Mouse (Mus musculus): ENCODE results near the gene Trak1.

Gene Trak1

DNA sequence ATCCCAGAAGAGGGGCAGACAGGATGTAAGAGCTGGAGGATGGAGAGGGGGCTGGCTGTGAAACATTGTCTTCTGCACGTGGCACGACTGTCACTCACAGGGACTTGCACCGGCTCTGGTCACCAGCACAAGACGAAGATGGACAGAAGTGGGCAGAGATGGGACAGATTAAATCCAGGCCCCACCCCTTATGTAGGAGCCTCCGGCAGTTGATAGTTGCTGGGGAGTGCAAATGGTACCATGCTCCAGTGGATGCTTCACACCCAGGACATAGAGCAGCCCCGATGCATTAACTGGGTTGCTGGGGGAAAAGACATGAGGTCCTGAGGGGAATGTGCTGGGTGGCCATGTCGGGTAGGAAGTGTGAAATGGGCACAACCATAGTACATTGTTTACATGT, 2.1 kb upstream of the Trak1 start:
- no peak for DNase-seq (ENCODE audit: low read depth, low spot score)

DNA sequence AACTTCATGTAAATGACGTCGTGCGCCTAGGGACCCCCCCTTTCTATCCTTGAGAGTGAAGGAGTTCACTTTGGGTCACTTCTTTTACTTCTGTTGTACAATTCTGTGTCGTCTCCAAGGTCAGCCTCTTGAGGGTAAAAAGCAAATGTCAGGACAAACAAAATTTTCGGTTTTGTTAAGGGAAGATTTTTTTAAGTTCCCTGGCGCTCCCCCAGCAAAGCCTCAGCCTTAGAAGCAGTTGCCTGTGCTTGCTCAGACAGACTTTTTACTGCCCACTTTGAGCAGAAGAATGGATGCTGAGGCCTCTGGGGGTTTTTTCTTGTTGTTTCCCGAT, 730 bp downstream of the Trak1 start:
- DNase-seq (ENCODE audit: low read depth, low spot score) = no peak

DNA sequence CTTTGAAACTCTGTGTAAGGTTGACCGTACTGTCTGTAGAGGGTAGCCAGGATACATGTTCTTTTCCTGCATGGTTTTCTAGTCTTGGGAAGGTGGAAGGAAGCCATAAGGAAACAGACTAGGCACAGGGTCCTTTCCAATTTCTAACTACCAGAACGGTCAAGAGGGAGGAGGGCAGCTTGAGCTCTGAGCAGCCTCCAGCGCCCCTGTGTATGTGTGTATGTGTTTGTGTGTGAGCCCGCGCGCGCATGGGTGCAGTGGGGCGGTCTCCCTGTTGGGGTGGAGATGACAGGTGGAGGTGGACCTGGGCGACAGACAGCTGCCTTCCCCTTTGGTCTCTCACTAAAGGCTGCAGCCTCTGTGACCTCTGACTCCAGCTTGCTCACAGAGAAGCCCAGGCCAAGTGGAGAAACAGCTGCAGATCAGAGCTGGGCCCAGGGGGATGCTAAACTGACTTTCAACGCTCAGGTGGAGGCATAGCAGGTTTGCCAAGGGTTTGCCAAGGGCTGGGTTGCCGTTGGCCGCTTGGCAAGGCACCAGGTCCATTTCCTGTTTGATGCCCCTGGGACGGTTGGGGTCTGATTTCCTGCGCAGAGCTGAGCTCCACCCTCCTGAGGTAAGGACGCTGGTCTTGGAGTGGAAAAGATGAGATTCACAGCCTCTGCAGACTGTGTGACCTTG, 1.2 kb downstream of the Trak1 start:
- DNase-seq (ENCODE audit: low read depth, low spot score) = no peak

DNA sequence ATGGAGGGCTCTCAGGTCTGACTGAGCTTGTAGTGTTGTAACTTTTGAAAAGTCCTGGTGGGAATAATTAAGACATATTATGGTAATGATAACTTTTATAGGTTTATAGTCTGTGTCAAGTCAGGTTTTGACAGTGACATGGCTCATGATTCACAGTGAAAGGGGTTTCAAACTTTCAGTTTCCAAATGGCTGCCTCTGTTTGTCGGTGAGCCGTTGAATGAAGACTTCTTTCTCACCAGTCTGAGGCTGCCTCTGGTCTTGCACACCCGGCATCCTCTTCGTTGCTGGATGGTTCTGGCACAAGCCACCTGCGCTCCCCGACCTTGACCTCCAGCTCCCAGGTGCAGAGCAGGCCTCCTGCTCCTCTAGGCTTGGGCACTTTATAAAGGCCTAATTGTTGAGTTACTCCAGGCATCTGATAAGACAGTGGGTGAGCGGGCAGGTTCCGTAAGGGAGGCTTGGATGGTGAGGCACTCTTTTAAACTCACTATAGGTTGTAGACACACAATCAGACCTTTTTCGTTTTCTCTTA, 2.0 kb downstream of the Trak1 start:
- no peak for DNase-seq (ENCODE audit: low read depth, low spot score)

DNA sequence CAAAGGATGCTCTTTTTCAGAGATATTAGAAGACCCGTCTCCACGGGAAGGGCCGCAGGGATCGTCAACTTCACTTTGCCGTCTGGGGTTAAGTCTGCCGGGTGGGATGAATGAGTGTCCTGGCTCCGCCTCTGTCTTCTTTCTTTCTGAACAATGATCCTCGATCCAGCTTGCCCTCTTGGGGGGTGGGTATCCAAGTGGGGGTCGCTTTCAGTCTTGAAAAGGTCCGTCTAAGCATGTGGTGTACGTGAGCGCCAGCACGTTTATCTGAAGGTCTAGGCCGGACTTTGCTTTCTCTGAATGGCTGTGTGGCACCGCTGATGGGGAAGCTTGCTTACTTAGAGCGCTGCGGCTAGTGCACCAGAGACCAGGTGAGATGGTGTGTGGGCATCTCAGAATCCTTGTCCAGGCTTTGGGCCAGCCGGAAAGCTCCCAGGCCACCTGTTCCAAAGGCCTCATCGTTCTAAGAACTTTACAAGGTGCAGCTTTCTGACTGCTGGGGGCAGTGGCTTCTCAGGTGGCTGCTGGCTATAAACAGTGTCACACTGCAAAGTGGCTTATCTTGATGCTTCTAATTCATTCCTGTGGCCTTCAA, 2.8 kb downstream of the Trak1 start:
- no peak for DNase-seq (ENCODE audit: low read depth, low spot score)

DNA sequence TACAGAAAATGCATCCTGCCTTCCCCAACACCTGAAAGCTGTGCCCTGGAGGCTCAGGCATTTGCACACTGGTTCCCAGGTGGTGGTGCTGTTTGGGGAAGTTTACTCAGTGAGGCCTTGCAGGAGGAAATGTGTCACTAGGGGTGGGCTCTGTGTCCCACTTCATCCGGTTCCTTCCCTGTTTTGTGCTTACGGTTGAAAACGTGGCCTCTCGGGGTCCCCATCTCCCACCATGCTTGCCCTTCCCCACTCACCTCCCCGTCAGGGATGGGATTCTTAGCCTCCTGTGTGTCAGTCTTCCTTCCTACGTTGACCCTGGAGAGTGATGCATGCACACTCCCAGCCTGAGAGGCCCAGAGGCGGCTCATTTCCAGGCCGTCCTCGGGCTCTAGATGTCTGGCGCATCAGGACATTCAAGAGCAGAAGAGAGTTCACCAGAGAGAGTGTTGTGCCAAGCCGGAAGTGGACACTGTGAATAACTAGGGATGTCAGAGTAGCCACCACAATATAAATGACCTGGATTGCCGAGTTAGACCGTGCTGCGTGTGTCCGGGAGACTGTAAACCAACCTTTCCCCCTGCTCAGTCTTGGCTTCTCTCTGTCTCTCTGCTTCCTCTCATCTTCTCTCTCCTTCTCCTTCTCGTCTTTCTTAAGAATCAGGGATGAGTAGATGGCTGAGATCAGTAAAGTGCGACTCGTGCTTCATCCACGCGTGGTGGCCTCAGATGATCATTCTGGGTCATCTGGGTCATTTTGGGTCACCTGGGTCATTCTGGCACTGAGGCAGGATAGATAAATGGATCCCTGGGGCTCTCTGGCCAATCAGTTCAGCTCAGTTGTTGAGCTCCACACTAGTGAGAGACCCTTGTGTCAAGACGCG, 4.0 kb downstream of the Trak1 start:
- no peak for DNase-seq (ENCODE audit: low read depth, low spot score)

DNA sequence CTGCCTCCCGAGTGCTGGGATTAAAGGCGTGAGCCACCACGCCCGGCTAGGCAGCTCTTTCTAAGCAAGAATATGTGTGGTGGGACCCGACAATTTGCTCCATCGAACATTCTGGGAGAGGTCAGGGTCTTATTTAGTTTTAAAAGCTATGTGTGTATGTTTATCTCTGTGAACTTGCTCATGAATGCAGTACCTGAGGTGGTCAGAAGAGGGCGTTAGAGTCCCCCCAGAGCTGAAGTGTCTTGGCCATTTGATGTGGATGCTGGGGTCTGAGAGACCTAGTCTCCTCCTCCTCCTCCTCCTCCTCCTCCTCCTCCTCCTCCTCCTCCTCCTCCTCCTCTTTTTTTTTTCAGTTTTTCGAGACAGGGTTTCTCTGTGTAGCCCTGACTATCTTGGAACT, 5.2 kb downstream of the Trak1 start:
- no peak for DNase-seq (ENCODE audit: low read depth, low spot score)

DNA sequence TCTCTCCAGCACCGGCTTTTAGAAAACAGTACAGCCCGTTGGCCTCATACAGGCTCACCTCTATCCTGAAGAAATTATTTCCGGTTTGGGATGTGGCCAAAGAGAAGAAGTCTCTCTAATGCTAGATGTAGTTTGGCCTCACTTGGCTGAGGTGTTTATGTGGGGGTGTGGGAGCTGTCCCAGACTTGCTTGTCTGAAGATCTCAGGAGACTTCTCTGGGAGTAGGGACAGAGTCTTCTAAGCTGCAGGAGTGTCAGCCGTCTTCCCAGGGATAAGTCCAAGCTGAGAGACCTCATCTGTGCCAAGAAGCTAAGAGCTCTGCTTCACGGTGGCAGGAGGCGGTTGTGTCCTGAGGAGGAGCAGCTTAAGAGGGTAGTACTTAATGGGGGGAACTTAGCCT, 5.8 kb downstream of the Trak1 start:
- no peak for DNase-seq (ENCODE audit: low read depth, low spot score)

DNA sequence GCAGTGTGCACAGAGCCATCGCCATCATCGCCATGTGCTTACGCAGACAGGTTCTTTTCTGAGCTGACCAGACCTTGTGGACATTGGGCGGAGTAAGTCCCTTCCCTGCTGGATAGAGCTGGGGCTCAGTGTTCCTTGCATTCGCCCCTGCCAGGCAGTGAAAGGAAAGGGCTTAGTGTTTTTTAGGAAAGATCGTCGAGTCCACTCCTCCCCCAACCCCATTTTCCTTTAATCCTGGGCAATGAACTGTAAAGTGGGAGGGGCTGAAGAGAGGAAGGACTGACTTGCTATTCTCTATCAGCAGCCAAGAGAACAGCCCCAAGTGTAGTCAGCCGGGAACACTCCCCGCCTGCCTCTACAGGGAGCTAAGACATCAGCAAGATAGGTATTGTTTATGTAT, 6.4 kb downstream of the Trak1 start:
- DNase-seq (ENCODE audit: low read depth, low spot score) = no peak

DNA sequence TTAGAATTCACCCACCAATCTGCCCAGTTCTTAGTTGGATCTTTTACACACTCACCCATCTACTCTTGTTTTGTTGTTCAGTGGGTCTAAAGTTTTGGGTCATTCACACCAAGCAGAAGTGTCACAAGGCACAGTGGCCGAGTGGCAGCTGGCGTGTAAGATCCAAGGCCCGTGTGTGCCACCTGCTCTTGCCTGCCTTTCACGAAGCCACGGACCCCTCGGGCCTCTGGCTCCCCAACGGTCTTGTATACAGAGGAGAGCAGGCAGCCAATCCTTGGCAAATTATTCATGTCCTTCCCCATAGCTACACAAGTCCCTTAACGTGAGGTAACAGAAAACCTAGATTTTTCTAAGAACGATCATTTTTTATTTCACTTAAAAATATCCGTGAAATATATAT, 7.2 kb downstream of the Trak1 start:
- DNase-seq (ENCODE audit: low read depth, low spot score) = no peak

DNA sequence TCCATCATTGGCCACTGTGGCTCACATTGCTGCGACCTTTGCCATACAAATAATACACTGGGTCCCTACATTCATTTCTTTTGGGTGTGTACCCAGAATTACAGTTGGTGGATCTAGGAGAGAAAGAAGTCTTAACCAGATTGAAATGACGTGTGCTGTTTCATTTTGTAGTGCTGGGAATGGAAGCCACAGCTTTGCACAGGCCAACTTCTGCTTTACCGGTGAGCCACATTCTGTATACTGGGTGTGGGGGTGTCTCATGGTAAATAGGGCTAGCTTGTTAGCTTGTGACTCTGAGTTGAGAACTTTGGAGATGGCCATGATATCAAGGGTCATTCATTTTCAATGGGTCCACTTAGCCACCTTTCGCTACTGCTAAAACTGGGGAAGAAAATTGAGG, 8.2 kb downstream of the Trak1 start:
- no peak for DNase-seq (ENCODE audit: low read depth, low spot score)

DNA sequence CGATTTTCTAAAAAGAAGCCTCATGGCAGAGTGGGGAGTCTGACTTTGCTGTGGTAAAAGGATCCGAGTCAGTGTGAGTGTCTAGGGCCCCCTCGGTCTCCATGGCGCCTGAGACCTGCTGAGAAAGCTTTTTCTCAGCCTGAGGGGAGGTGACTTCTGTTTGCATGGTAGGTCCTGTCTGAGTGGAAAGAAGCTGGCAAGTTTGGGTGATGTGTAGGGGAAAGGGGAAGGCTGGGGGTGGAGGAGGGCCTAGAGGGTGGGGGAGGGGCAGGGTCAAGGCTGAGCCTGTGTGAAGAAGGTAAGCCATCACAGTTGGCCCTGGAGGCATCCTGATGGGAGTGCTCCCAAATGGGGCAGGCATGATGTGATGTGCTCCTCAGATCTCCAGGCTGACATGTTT, 12.0 kb downstream of the Trak1 start:
- no peak for DNase-seq (ENCODE audit: low read depth, low spot score)

DNA sequence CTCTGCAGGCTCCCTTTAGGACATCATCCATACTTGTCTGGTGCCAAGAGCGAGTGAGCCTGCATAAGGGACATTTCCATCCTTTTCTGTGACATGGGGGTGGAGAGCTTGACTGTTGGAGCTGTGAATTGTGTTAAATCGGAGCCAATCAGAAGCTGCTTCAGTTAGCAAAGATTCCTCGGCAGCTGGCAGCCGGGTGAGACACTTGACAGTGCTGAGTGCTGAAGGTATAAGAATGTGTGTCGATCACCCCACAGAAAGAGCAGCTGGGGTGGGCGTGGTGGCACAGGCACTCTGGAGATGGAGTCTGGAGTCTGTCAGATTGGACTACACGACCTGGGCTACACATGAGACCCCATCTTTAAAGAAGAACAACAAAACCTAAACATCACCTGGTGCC, 13.2 kb downstream of the Trak1 start:
- DNase-seq (ENCODE audit: low read depth, low spot score) = no peak

DNA sequence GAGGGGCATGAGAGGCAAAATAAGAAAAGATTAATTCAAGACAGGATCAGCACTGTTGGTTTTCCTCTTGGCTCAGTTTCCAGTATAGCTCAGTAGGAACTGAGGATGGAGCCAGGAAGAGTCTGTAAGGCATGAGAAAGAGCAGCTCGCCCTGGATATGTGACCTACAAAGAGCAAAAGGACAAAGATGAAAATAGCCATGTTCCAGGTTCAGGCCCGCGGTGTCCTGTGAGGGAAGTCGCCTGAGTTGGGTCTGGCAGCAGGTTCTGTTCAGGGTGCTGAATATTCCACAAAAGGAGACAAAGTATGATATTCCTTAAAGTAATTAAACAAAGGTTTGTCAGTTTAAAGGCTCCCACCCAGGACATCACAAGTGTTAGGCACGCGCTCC, 14.5 kb downstream of the Trak1 start:
- DNase-seq (ENCODE audit: low read depth, low spot score) = no peak

DNA sequence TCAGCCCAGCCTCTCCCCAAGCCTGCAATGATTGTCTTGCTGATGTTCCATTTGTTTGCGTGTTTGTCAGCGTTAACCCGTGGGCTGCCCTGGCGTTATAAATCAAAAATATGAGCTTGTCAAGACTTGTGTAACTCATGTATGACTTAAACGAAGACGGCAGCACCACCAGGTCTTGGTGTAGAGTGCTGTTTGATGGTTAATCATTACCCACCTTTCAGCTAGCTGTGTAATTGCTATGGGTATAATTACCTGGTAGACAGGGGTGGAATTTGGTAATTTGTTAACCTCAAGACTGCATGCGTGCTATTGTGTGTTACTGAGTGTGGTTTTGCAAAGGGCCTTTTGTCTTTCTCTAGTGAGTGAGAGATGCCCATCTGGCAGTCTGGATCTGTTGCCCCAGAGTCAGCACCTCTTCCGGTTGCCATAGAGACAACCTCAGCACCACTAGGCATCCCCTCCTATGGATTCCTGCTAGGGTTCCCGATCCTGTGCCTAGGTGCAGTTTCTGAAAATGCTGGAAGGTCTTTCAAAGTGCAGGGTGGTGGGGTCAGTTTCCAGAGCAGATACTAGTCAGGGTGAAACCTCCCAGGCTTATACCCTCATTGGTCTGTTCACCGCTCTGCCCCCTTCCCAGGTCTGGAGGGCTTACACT, 15.1 kb downstream of the Trak1 start:
- peak; percentile 76 for DNase-seq (ENCODE audit: low read depth, low spot score)

DNA sequence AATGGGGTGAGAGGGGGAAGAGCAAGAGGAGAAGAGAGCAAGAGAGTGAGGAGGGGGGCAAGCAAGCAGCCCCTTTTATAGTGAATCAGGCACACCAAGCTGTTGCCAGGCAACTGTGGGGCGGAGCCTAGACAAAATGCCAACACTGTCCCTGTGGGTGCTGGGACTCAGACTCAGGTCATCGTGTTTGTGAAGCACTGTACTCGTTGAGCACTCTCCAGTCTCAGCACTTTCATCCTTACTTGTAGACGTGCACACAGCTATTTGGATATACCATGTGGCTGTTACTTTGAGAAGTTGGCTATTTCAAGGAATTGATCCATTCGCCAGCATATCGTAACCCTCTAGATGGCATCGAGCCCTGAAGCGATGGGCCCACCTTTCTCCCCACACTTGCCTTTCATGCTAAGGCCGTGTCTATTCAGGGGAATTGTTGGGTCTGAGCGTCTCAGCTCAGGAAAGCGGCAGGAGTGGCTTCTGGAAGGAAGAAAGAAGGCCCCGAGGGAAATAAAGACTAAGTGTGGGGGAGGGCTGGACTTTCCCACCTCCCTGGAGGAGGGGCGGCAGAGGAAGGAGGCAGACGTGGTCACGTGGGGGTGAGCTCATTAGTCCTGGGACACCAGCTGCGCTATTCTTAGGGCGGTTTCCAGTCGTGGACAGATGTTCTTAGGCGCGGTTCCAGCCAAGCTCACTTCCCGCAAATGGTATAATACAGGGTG, 16.5 kb downstream of the Trak1 start:
- peak; percentile 85 for DNase-seq (ENCODE audit: low read depth, low spot score)

DNA sequence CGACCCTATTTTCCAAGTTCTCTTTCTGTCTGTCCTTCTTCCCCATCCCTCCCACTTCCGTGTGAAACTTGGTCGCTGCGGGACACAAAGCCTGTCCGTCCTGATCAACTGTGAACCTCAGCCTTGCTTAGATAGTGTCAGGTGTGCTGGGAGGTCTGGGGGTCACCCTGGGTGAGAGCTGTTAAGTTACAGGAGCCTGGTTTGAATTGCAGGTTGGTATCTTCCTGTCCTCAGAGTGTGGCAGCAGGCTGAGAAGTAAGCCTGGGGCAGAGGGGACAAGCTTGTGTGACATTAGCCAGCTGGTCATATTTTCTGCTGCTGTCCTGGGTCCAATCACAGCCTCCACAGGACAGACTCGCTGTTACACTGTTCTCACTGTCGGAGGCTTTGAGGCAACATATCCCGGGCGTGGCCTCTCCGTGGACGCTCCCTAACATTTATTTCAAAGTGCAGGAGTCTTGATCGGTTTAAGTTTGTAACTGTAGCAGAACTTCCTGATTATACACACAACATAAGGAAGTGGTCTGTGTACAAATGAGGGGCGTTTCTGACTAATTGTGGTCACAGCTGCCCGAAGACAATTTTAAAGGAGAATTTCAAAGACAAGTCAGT, 17.3 kb downstream of the Trak1 start:
- DNase-seq (ENCODE audit: low read depth, low spot score) = peak; percentile 53

DNA sequence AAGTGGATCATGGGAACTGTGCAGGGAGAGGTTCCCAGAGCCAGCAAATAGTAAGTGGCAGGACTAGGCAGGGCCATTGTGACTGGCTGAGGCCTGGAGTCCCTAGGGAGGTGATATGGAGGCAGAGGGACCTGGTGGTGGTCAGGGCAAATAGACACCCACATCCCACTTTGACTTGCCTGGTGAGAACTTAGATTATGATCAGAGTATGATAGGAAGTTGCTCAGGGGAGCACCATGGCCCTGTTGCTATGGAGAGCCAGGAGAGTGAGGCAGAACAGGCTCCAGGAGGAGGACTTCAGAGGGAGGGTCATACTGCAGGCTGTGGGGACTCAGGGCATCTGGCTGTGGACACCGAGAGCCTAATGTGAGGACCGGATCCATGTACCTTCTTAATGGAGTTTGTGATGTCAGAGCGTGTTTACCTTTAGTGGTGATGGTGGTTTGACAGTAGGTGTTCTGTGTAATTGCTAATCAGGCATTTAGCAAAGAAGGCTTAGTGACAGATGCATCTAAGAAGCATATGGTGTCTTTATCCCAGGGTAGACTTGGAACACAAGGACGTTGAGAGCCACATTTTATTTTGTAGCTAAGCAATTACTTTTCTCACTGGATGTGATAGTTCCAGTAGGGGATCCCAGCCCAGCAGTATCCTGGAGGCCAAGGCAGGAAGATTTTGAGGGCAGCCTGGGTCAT, 18.7 kb downstream of the Trak1 start:
- no peak for DNase-seq (ENCODE audit: low read depth, low spot score)

DNA sequence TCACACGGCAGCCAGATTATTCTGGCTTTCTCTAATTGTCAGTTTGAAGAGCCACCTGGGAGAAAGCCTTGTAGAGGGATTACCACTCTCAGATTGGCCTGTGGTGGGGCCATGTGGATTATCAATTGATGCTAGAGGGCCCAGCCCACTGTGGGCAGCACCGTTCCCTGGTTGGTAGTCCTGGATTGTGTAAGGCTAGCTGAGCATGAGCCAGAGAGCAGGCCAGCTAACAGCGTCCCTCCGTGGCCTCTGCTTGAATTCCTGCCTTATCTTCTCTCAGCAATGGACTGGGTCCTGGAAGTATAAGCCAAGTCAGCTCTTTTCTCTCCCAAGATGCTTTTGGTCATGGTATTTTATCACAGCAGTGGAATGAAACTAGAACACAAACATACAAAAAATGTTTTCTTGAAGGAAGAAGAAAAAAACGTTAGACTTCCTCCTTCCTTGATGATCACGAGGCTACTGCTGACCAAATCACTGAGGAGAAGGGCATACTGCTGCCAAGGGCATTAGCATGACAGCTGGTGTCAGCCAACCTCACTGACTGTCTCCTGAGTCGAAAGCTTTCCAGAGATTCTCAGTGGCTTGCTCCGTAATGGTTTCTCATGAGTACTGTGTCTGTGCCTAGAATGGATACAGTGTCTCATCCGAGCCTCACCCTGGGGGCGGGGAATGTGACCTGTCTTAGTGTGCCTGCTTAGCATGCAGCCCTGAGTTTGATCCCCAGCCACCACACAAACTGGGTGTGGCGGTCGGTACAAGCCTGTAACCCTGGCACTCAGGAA, 19.5 kb downstream of the Trak1 start:
- DNase-seq (ENCODE audit: low read depth, low spot score) = no peak

Data from mesoderm, embryonic 11.5 days (tissue).